Mouse (Mus musculus): ENCODE results near the gene Wars. TPM values are rescaled to one million over a fixed set of nuclear protein-coding genes. Genes with fewer than 3 reads are reported as not detected.
A peak's percentile ranks its signal among the peaks of the same experiment; 100 is the strongest.
"Not testable (repeated sequence)": the region's sequence is repeated elsewhere in the genome, so short reads cannot be mapped to it uniquely, and the experiment has no call there.

Gene Wars
- total RNA-seq, 4 experiments from 2014 or later, result 82.6 to 97.2 (median 90.6) TPM

DNA sequence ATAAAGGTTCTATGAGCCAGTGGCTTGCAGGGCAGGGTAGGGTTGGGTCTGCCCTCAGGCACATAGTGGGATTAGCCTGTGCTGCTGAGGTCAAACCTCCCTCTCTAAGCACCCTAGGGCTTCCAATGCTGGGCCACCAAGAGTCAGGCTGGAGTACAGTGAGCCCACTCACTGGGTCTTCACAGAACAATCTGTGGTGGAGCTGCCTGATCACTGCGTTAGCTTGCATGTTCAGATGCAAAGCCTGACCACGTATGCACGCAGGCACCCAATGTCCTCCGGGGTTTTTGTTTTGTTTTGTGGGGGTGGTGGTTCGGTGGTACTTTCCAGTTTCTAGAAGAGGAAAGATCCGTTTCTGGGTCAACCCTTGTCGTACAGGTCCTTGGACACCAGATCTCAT is 36.9 kb downstream of the Wars start:
- no peak for DNase-seq (ENCODE audit: low spot score in 2 of 2)

GRCm38 (mm10) chr12:108856186-108856585 is 37.8 kb downstream of the Wars start:
- DNase-seq (ENCODE audit: low spot score in 2 of 2), result no peak

DNA sequence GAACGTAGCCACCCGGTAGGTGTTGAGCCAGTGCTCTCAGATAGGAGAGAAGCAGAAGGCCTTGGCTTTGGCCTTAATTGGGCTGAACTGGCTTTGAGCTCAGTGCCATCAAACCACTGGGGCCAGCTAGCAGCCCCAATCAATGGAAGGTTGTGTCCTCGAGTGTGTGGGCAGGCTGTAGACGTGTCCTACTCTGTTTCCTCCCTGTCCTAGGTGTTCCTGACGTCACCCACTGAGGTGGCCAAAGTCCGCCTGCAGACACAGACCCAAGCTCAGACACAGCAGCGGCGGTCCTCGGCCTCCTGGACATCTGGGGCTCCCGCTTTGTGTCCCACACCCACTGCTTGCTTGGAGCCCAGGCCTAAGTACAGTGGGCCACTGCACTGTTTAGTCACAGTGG is 38.9 kb downstream of the Wars start:
- no peak for DNase-seq (ENCODE audit: low spot score in 2 of 2)

GRCm38 (mm10) chr12:108852822-108853221 is 41.2 kb downstream of the Wars start:
- no peak for DNase-seq (ENCODE audit: low spot score in 2 of 2)

- DNase-seq (ENCODE audit: low spot score in 2 of 2), result no peak
Observed at GRCm38 (mm10) chr12:108850886-108851285, 43.1 kb downstream of the Wars start.

DNA sequence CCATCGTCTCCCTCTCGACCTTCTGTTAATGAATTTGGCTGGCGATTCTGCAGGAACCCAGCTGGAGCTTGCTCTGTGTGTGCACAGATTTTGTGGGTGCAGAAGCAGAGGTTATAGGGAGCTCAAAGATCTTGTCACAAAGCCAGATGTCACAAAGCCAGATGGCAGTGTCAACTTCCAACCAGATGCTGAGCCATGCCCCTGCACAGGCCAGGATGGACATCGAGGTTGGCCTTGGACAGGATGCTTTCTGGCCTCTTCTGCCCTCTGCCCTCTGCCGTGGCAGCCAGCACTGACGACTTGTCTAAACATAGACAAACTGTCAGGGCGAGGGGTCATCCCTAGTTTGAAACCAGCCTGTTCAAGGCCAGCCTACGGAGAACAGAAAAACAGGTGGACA is 43.8 kb downstream of the Wars start:
- DNase-seq (ENCODE audit: low spot score in 2 of 2), result no peak

GRCm38 (mm10) chr12:108849488-108850022 is 44.4 kb downstream of the Wars start:
- no peak for DNase-seq (ENCODE audit: low spot score in 2 of 2)

GRCm38 (mm10) chr12:108848033-108848432 is 45.9 kb downstream of the Wars start:
- DNase-seq (ENCODE audit: low spot score in 2 of 2), result not testable (repeated sequence)

GRCm38 (mm10) chr12:108842663-108843062 is 51.3 kb downstream of the Wars start:
- no peak for DNase-seq (ENCODE audit: low spot score in 2 of 2)

DNA sequence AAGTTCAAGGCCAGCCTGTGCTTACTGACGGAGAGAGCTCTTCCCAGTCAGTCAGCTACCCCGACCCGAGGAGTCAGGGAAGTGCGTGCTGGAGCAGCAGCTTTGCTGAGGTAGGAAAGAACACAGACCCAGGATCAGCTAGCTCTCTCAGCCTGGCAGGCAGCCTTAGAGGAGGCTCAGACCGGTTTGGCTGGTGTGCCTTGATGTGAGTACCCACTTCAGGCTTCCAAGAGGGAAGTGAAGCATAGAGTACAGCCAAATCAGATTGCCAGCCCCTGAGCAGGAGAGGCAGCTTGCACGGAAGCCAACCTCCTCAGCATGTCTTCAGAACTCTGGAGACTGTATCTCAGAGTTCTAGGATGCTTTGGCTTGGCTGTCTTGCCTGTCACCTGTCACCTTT is 52.8 kb downstream of the Wars start:
- no peak for DNase-seq (ENCODE audit: low spot score in 2 of 2)

- DNase-seq (ENCODE audit: low spot score in 2 of 2), result no peak
Observed at GRCm38 (mm10) chr12:108836722-108837121, 57.3 kb downstream of the Wars start.

DNA sequence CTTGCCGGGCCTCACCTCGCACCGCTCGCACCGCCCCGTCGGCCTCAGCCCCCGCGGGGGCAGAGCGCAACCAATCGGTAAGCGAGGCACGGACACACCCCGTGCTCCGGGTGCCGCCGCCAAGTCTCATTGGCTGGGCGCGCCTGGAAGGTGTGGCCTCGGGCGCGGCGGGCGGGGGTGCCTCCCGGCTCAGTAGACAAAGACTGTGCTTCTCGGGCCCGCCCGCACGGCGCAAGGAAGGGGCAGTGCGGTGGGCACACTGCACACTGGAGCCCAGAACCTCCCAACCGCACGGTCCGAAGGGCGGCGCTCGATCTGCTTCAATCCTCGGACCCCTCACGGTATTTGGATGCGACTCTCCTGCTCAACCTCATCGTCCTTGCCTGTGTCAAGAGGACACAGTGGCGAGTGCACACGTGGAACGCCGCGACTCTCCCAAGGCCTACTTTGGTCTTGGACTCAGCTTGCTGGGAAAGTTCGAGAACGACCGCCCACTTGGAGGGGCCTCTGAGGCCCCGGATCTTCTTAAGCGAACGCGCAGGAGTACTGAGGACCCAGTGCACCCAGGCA is 58.0 kb downstream of the Wars start, which contains the start of the genes Slc25a29 and Slc25a47:
TSS of gene Slc25a29 (minus strand) at position 44 of the 570 bp plus-strand sequence.
TSS of gene Slc25a47 (plus strand) at position 207 of the 570 bp plus-strand sequence.
- peak; percentile 95 for DNase-seq (ENCODE audit: low spot score in 2 of 2)

- DNase-seq (ENCODE audit: low spot score in 2 of 2), result no peak
Observed at GRCm38 (mm10) chr12:108835208-108835839, 58.6 kb downstream of the Wars start.

DNA sequence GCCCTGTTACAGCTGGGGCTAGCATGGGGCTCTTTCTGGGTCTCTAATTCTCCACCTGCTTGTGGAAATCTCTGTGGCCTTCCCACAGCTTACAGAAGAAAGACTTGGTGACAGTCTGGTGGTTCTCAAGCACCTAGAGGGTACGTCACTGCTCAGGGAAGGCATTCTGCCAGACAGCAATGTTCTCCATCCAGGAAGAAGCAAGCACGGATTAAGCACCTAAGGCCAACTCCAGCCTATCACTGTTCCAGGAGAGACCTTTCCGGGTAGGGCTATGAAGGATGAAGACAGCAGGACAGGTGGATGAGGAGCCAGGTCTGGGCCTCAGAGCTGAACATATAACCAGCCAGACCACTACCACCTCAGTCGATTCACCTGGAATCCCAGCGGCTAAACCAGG is 59.2 kb downstream of the Wars start:
- DNase-seq (ENCODE audit: low spot score in 2 of 2), result no peak

GRCm38 (mm10) chr12:108834337-108834736 is 59.6 kb downstream of the Wars start:
- no peak for DNase-seq (ENCODE audit: low spot score in 2 of 2)

GRCm38 (mm10) chr12:108833408-108833807 is 60.6 kb downstream of the Wars start:
- DNase-seq (ENCODE audit: low spot score in 2 of 2), result no peak

- DNase-seq (ENCODE audit: low spot score in 2 of 2), result peak in 1 of 2 experiments; percentile 57
Observed at GRCm38 (mm10) chr12:108832851-108833250, 61.1 kb downstream of the Wars start.

- DNase-seq (ENCODE audit: low spot score in 2 of 2), result no peak
Observed at GRCm38 (mm10) chr12:108831966-108832643, 61.9 kb downstream of the Wars start.

GRCm38 (mm10) chr12:108830358-108830757 is 63.6 kb downstream of the Wars start:
- no peak for DNase-seq (ENCODE audit: low spot score in 2 of 2)

GRCm38 (mm10) chr12:108829636-108830035 is 64.3 kb downstream of the Wars start:
- no peak for DNase-seq (ENCODE audit: low spot score in 2 of 2)

GRCm38 (mm10) chr12:108827641-108828040 is 66.3 kb downstream of the Wars start:
- DNase-seq (ENCODE audit: low spot score in 2 of 2), result no peak

- DNase-seq (ENCODE audit: low spot score in 2 of 2), result no peak
Observed at GRCm38 (mm10) chr12:108826958-108827535, 66.9 kb downstream of the Wars start.
